Mouse (Mus musculus): ENCODE data around the gene Sept7. TPM values are rescaled to one million over a fixed set of nuclear protein-coding genes. Genes with fewer than 3 reads are reported as not detected.

Gene Sept7
- polyA plus RNA-seq, 1 experiment from 2014 or later: 83.6 TPM

DNA sequence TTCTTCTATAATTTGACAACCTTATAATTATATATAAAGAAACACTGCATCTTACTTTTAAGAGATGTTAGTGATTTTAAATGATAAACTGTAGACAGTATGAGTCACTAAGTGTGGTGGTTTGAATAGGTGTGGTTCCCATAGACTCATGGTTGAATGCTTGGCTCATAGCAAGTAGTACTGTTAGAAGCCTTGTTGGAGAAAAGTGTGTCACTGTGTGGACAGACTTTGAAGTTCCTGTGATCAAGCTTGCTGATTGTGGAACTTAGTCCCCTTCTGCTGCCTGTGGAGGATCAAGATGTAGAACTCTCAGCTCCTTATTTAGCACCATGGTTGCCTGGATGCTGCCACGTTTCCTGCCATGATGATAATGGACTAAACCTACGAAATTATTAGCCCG, 14.9 kb downstream of the Sept7 start:
- DNase-seq: no peak
- no peak overlapping the region for H3K27ac ChIP-seq (ENCODE audit: low read depth)
- peaks cover 6% of the 10 kb centered on the region for H3K4me1 ChIP-seq (ENCODE audit: insufficient read depth)
- no peak overlapping the region for H3K4me3 ChIP-seq (ENCODE audit: low read depth, low read length)
- H3K27me3 ChIP-seq (ENCODE audit: insufficient read depth, low read length): no peaks in the 10 kb centered on the region
- WGBS (ENCODE audit: insufficient replicate concordance): 76% methylated on average over 3 of the region's 3 CpGs
- no peak overlapping the region for H3K9ac ChIP-seq (replicated peaks)
- H3K9me3 ChIP-seq (ENCODE audit: low read length): no peaks in the 10 kb centered on the region
- TF ChIP-seq CTCF (IDR thresholded peaks at IDR 0.05; ENCODE audit: low read depth) (no peak), EP300 (IDR thresholded peaks at IDR 0.05; ENCODE audit: low read depth) (no peak)
- peaks cover 35% of the 10 kb centered on the region for H3K36me3 ChIP-seq (replicated peaks; ENCODE audit: insufficient read depth, low read length)
- no peak for ATAC-seq
- no peak overlapping the region for H3K4me2 ChIP-seq (ENCODE audit: low read depth, low read length)

DNA sequence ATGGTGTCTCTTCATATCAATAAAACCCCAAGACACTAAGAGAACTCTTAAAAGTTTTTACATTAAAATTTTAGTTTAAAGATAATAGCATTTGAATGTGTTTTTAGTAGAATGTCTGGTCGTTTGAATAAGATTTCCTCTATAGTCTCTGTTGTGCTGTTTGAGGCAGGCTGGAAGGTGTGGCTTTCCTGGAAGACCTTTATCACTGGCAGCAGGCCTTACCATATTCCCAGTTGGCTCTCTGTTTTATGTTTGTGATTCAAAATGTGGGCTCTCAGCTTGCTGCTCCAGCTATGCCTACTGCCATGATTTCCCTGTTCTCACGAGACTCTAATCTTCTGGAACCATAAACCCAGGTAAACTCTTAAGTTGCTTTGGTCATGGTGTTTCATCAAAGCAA, 15.3 kb downstream of the Sept7 start:
- Histone ChIP-seq H3K4me1 (ENCODE audit: insufficient read depth) (peaks cover 3% of the 10 kb centered on the region; the same call in 1 of the 2 replicates), H3K4me2 (ENCODE audit: low read depth, low read length) (no peak overlapping the region), H3K27me3 (ENCODE audit: insufficient read depth, low read length) (no peaks in the 10 kb centered on the region), H3K36me3 (replicated peaks; ENCODE audit: insufficient read depth, low read length) (peaks cover 35% of the 10 kb centered on the region), H3K4me3 (ENCODE audit: low read depth, low read length) (no peak overlapping the region), H3K9me3 (ENCODE audit: low read length) (no peaks in the 10 kb centered on the region), H3K9ac (replicated peaks) (no peak overlapping the region), H3K27ac (ENCODE audit: low read depth) (no peak overlapping the region)
- TF ChIP-seq EP300 (IDR thresholded peaks at IDR 0.05; ENCODE audit: low read depth) (no peak), CTCF (IDR thresholded peaks at IDR 0.05; ENCODE audit: low read depth) (no peak)
- no peak for DNase-seq
- 60% methylated on average over 2 of the region's 2 CpGs for WGBS (ENCODE audit: insufficient replicate concordance)
- ATAC-seq: no peak

DNA sequence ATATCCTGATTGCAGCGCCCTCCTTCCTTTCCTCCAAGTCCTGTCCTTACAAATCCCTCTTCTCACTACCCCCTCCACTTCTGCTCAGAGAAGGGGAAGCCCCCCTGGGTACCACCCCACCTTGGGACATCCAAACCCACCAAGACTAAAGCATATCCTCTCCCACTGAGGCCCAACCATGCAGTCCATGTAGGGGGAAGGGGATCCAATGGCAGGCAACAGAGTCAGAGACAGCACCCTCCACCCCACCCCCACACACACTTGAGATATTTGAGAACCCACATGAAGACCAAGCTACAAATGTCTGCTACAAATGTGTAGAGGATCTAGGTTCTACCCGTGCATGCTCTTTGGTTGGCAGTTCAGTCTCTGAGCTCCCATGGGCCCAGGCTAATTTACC, 19.7 kb downstream of the Sept7 start:
- no peaks in the 10 kb centered on the region for H3K9me3 ChIP-seq (ENCODE audit: low read length)
- no peak overlapping the region for H3K4me3 ChIP-seq (ENCODE audit: low read depth, low read length)
- TF ChIP-seq EP300 (IDR thresholded peaks at IDR 0.05; ENCODE audit: low read depth): no peak
- no peak for TF ChIP-seq CTCF (IDR thresholded peaks at IDR 0.05; ENCODE audit: low read depth)
- no peak overlapping the region for H3K9ac ChIP-seq (replicated peaks)
- ATAC-seq: no peak
- no peaks in the 10 kb centered on the region for H3K27me3 ChIP-seq (ENCODE audit: insufficient read depth, low read length)
- H3K27ac ChIP-seq (ENCODE audit: low read depth): no peak overlapping the region
- no peak overlapping the region for H3K4me2 ChIP-seq (ENCODE audit: low read depth, low read length)
- WGBS (ENCODE audit: insufficient replicate concordance): 83% methylated on average over 2 of the region's 2 CpGs
- H3K36me3 ChIP-seq (replicated peaks; ENCODE audit: insufficient read depth, low read length): peaks cover 29% of the 10 kb centered on the region
- no peaks in the 10 kb centered on the region; the same call in 1 of the 2 replicates for H3K4me1 ChIP-seq (ENCODE audit: insufficient read depth)
- no peak for DNase-seq

DNA sequence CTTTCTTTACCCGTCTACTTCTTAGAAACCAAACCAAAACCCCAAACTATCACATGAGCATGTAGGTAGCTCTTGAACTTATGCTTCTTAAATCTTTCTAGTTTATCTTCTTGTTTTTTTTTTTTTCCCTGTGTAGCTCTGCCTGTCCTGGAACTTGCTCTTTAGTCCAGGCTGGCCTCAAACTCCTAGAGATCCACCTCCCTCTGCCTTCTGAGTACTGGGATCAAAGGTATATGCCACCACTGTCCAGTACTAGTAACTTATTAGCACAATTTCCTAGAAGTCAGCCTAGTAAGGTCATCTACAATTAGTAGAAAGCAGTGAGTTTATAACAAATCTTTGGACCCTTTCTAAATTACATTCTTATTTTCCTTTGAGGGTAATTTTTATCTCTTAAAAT, 37.6 kb downstream of the Sept7 start:
- Histone ChIP-seq H3K9me3 (ENCODE audit: low read length) (no peaks in the 10 kb centered on the region), H3K36me3 (replicated peaks; ENCODE audit: insufficient read depth, low read length) (peaks cover 24% of the 10 kb centered on the region), H3K4me2 (ENCODE audit: low read depth, low read length) (no peak overlapping the region), H3K4me1 (ENCODE audit: insufficient read depth) (no peaks in the 10 kb centered on the region), H3K27me3 (ENCODE audit: insufficient read depth, low read length) (no peaks in the 10 kb centered on the region), H3K27ac (ENCODE audit: low read depth) (0 out of 2 replicates have a peak overlapping the region, but pooled peaks have one; percentile 16), H3K9ac (replicated peaks) (no peak overlapping the region), H3K4me3 (ENCODE audit: low read depth, low read length) (no peak overlapping the region)
- ATAC-seq: no peak
- TF ChIP-seq CTCF (IDR thresholded peaks at IDR 0.05; ENCODE audit: low read depth) (no peak), EP300 (IDR thresholded peaks at IDR 0.05; ENCODE audit: low read depth) (no peak)
- 82% methylated on average over 1 of the region's 1 CpGs for WGBS (ENCODE audit: insufficient replicate concordance)
- no peak for DNase-seq

DNA sequence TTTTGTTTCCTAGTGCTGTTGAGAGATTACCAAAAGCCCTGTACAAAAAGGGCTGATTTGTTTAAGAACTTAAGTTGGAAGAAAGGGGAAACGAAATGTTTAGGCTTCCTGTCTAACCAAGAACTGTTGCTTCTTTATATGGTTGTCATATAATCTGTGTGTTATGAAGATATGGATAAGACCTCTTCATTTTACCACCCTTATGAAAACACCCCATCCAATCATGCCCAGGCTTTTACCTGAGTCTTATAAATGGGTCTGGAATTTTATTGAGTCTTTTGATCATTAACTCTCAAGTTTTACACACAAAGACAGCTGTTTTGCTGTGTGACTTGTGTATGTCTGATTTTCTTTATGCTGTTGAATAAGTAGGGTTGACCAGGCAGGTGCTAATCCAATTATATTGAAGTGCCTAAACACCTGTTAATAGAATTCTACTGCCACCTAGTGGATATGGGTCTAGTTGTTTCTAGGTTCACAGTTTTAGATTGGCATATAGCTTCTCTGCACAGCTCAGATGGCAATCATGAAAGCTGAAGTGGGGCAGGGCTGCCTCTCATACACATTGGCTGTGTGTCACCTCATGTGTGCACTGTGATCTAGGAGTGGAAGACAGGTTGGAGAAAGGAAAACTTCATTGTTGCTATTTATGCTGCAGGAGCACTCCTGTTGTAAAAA, 57.4 kb downstream of the Sept7 start:
- Histone ChIP-seq H3K27me3 (ENCODE audit: insufficient read depth, low read length) (no peaks in the 10 kb centered on the region), H3K4me2 (ENCODE audit: low read depth, low read length) (no peak overlapping the region), H3K9me3 (ENCODE audit: low read length) (no peaks in the 10 kb centered on the region), H3K4me3 (ENCODE audit: low read depth, low read length) (no peak overlapping the region), H3K4me1 (ENCODE audit: insufficient read depth) (no peaks in the 10 kb centered on the region), H3K27ac (ENCODE audit: low read depth) (no peak overlapping the region), H3K9ac (replicated peaks) (no peak overlapping the region), H3K36me3 (replicated peaks; ENCODE audit: insufficient read depth, low read length) (peaks cover 20% of the 10 kb centered on the region)
- TF ChIP-seq EP300 (IDR thresholded peaks at IDR 0.05; ENCODE audit: low read depth) (no peak), CTCF (IDR thresholded peaks at IDR 0.05; ENCODE audit: low read depth) (peak; percentile 82)
- peak; percentile 70 for ATAC-seq
- DNase-seq: no peak
- 66% methylated on average over 1 of the region's 1 CpGs for WGBS (ENCODE audit: insufficient replicate concordance)

DNA sequence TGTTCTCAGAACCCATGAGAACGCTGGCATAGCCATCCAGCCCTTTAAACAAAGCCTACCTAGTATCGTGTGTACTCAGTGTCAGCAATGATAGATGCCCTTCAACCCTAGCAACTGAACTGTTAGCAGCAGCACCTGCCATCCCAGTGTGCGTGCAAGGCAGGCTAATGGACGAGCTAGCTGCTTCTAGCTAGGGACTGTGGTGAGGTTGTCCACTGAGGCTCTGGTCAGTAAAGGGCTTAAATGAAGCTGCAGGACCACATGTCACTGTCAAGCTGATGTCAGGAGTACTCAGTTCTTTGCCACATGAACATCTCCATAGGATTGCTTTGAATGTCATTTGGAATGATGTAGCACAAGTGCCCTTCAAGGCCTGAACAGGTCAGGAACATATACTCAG, 62.1 kb downstream of the Sept7 start:
- DNase-seq: no peak
- H3K9ac ChIP-seq (replicated peaks): no peak overlapping the region
- 76% methylated on average over 4 of the region's 4 CpGs for WGBS (ENCODE audit: insufficient replicate concordance)
- H3K4me2 ChIP-seq (ENCODE audit: low read depth, low read length): no peak overlapping the region
- peaks cover 4% of the 10 kb centered on the region for H3K36me3 ChIP-seq (replicated peaks; ENCODE audit: insufficient read depth, low read length)
- no peak overlapping the region for H3K27ac ChIP-seq (ENCODE audit: low read depth)
- no peaks in the 10 kb centered on the region for H3K9me3 ChIP-seq (ENCODE audit: low read length)
- ATAC-seq: no peak
- TF ChIP-seq EP300 (IDR thresholded peaks at IDR 0.05; ENCODE audit: low read depth) (no peak), CTCF (IDR thresholded peaks at IDR 0.05; ENCODE audit: low read depth) (no peak)
- no peaks in the 10 kb centered on the region for H3K4me1 ChIP-seq (ENCODE audit: insufficient read depth)
- H3K27me3 ChIP-seq (ENCODE audit: insufficient read depth, low read length): no peaks in the 10 kb centered on the region
- H3K4me3 ChIP-seq (ENCODE audit: low read depth, low read length): no peak overlapping the region

All from liver, postnatal 0 days (tissue).